Mouse (Mus musculus): Measurements from ENCODE around the gene Map3k11. TPM values are rescaled to one million over a fixed set of nuclear protein-coding genes. Genes with fewer than 3 reads are reported as not detected.
A peak's percentile ranks its signal among the peaks of the same experiment; 100 is the strongest.

Gene Map3k11
- total and polyA plus RNA-seq, 3 experiments = 22.2 to 145 (median 23.3) TPM

GRCm38 (mm10) chr19:5722848-5723425 is 34.4 kb downstream of the Map3k11 start:
- Histone ChIP-seq H3K4me3 (ENCODE audit: low read depth, low read length) (peak overlapping the region; percentile 7; the same call in 1 of the 2 replicates), H3K4me1 (ENCODE audit: insufficient read depth, low read depth, low read length) (peaks cover 77% of the 10 kb centered on the region), H3K36me3 (replicated peaks) (peaks cover 66% of the 10 kb centered on the region), H3K27me3 (ENCODE audit: insufficient read depth, low read length) (no peaks in the 10 kb centered on the region), H3K9me3 (replicated peaks) (no peaks in the 10 kb centered on the region)
- TF ChIP-seq GATA2 (IDR thresholded peaks at IDR 0.05; ENCODE audit: borderline replicate concordance, low read depth, low read length) (no peak), CTCF (IDR thresholded peaks at IDR 0.05; ENCODE audit: low read depth, low read length) (no peak), GATA1 (IDR thresholded peaks at IDR 0.05; ENCODE audit: borderline replicate concordance, low read length) (no peak), POLR2AphosphoS5 (IDR thresholded peaks at IDR 0.05; ENCODE audit: insufficient replicate concordance, low read depth, low read length) (no peak), TAL1 (conservative IDR thresholded peaks at IDR 0.05; ENCODE audit: low read depth, low read length) (no peak)
- ATAC-seq (ENCODE audit: extremely low read depth, insufficient number of reproducible peaks, low FRiP score, poor library complexity, severe bottlenecking) (no peak), DNase-seq (ENCODE audit: low spot score) (no peak)

- no peak for DNase-seq (ENCODE audit: low spot score)
- Histone ChIP-seq H3K27me3 (ENCODE audit: insufficient read depth, low read length) (no peaks in the 10 kb centered on the region), H3K36me3 (replicated peaks) (peaks cover 63% of the 10 kb centered on the region), H3K4me1 (ENCODE audit: insufficient read depth, low read depth, low read length) (peaks cover 88% of the 10 kb centered on the region), H3K4me3 (ENCODE audit: low read depth, low read length) (peak overlapping the region; percentile 77), H3K9me3 (replicated peaks) (no peaks in the 10 kb centered on the region)
- no peak for TF ChIP-seq TAL1 (conservative IDR thresholded peaks at IDR 0.05; ENCODE audit: low read depth, low read length)
- TF ChIP-seq GATA1 (IDR thresholded peaks at IDR 0.05; ENCODE audit: borderline replicate concordance, low read length) = no peak
- TF ChIP-seq GATA2 (IDR thresholded peaks at IDR 0.05; ENCODE audit: borderline replicate concordance, low read depth, low read length) = no peak
- no peak for TF ChIP-seq POLR2AphosphoS5 (IDR thresholded peaks at IDR 0.05; ENCODE audit: insufficient replicate concordance, low read depth, low read length)
- no peak for TF ChIP-seq CTCF (IDR thresholded peaks at IDR 0.05; ENCODE audit: low read depth, low read length)
- no peak for ATAC-seq (ENCODE audit: extremely low read depth, insufficient number of reproducible peaks, low FRiP score, poor library complexity, severe bottlenecking)
These were observed 35.5 kb downstream of the Map3k11 start for GRCm38 (mm10) chr19:5723934-5724548.

- TF ChIP-seq TAL1 (conservative IDR thresholded peaks at IDR 0.05; ENCODE audit: low read depth, low read length) = no peak
- no peak for TF ChIP-seq GATA2 (IDR thresholded peaks at IDR 0.05; ENCODE audit: borderline replicate concordance, low read depth, low read length)
- TF ChIP-seq GATA1 (IDR thresholded peaks at IDR 0.05; ENCODE audit: borderline replicate concordance, low read length) = no peak
- ATAC-seq (ENCODE audit: extremely low read depth, insufficient number of reproducible peaks, low FRiP score, poor library complexity, severe bottlenecking) (peak; percentile 66), DNase-seq (ENCODE audit: low spot score) (peak; percentile 92)
- peaks cover 59% of the 10 kb centered on the region for H3K36me3 ChIP-seq (replicated peaks)
- peak overlapping the region; percentile 77 for H3K4me3 ChIP-seq (ENCODE audit: low read depth, low read length)
- peaks cover 91% of the 10 kb centered on the region for H3K4me1 ChIP-seq (ENCODE audit: insufficient read depth, low read depth, low read length)
- no peaks in the 10 kb centered on the region for H3K27me3 ChIP-seq (ENCODE audit: insufficient read depth, low read length)
- H3K9me3 ChIP-seq (replicated peaks) = no peaks in the 10 kb centered on the region
These were observed 36.0 kb downstream of the Map3k11 start for GRCm38 (mm10) chr19:5724549-5724941.

GRCm38 (mm10) chr19:5725029-5725707 is 36.6 kb downstream of the Map3k11 start:
- no peaks in the 10 kb centered on the region for H3K27me3 ChIP-seq (ENCODE audit: insufficient read depth, low read length)
- peaks cover 59% of the 10 kb centered on the region for H3K36me3 ChIP-seq (replicated peaks)
- DNase-seq (ENCODE audit: low spot score) (peak; percentile 47), ATAC-seq (ENCODE audit: extremely low read depth, insufficient number of reproducible peaks, low FRiP score, poor library complexity, severe bottlenecking) (no peak)
- peaks cover 91% of the 10 kb centered on the region for H3K4me1 ChIP-seq (ENCODE audit: insufficient read depth, low read depth, low read length)
- TF ChIP-seq POLR2AphosphoS5 (IDR thresholded peaks at IDR 0.05; ENCODE audit: insufficient replicate concordance, low read depth, low read length) (no peak), GATA1 (IDR thresholded peaks at IDR 0.05; ENCODE audit: borderline replicate concordance, low read length) (no peak), CTCF (IDR thresholded peaks at IDR 0.05; ENCODE audit: low read depth, low read length) (no peak), TAL1 (conservative IDR thresholded peaks at IDR 0.05; ENCODE audit: low read depth, low read length) (no peak), GATA2 (IDR thresholded peaks at IDR 0.05; ENCODE audit: borderline replicate concordance, low read depth, low read length) (no peak)
- peak overlapping the region; percentile 77 for H3K4me3 ChIP-seq (ENCODE audit: low read depth, low read length)
- H3K9me3 ChIP-seq (replicated peaks) = no peaks in the 10 kb centered on the region

- no peaks in the 10 kb centered on the region for H3K9me3 ChIP-seq (replicated peaks)
- peak within 1 kb of the TSS; percentile 86 for H3K4me3 ChIP-seq (ENCODE audit: low read depth, low read length)
- TF ChIP-seq POLR2AphosphoS5 (IDR thresholded peaks at IDR 0.05; ENCODE audit: insufficient replicate concordance, low read depth, low read length) (no peak), GATA1 (IDR thresholded peaks at IDR 0.05; ENCODE audit: borderline replicate concordance, low read length) (no peak), GATA2 (IDR thresholded peaks at IDR 0.05; ENCODE audit: borderline replicate concordance, low read depth, low read length) (no peak)
- H3K27me3 ChIP-seq (ENCODE audit: insufficient read depth, low read length) = no peaks in the 10 kb centered on the region
- DNase-seq (ENCODE audit: low spot score) = peak; percentile 80
- no peak for ATAC-seq (ENCODE audit: extremely low read depth, insufficient number of reproducible peaks, low FRiP score, poor library complexity, severe bottlenecking)
- peaks cover 59% of the 10 kb centered on the region for H3K36me3 ChIP-seq (replicated peaks)
- H3K4me1 ChIP-seq (ENCODE audit: insufficient read depth, low read depth, low read length) = peaks cover 91% of the 10 kb centered on the region
These were observed 37.4 kb downstream of the Map3k11 start, which contains the start of gene Ehbp1l1 for GRCm38 (mm10) chr19:5725767-5726515. Gene Ehbp1l1 (minus strand): TSS chr19:5726317.
